Mouse (Mus musculus) adrenal gland, postnatal 36 days (tissue): ENCODE data around the gene Kcnc4. TPM values are rescaled to one million over a fixed set of nuclear protein-coding genes. Genes with fewer than 3 reads are reported as not detected.

Experiments
- total RNA-seq, 2 experiments: library from RNA; stranded (reverse); gene quantifications; 2 replicates each; pipeline ENCODE4 v1.2.3; 2021

Kcnc4 gene
- total RNA-seq, 2 experiments from 2014 or later: 5.1 to 10.5 TPM

Other genes with a start within 250 kb of the Kcnc4 start
- under 1 TPM; 0.23 to 0.66 TPM for gene Cym, start 237.8 kb downstream of the Kcnc4 start, total RNA-seq
- gene A630076J17Rik, start 228.9 kb downstream of the Kcnc4 start, total RNA-seq: not detected
- 1 to 10 TPM; 1.1 to 1.7 TPM for gene Prok1, start 219.8 kb downstream of the Kcnc4 start, total RNA-seq
- gene Lamtor5, start 180.7 kb downstream of the Kcnc4 start, total RNA-seq: 10 to 100 TPM; 83.2 to 87.6 TPM
- under 1 TPM; 0.23 to 0.63 TPM for gene Slc16a4, start 168.3 kb downstream of the Kcnc4 start, total RNA-seq
- gene Rbm15, start 125.9 kb downstream of the Kcnc4 start, total RNA-seq: 10 to 100 TPM; 36.5 to 40.8 TPM
- gene Slc6a17, start 58.5 kb upstream of the Kcnc4 start, total RNA-seq: 10 to 100 TPM in 1 of 2 experiments, 1 to 10 TPM in 1; 2.5 to 10.7 TPM
- not detected for gene Ubl4b, start 95.5 kb upstream of the Kcnc4 start, total RNA-seq
- not detected for gene Alx3, start 135.5 kb upstream of the Kcnc4 start, total RNA-seq
- not detected for gene Gm10961, start 171.8 kb upstream of the Kcnc4 start, total RNA-seq
- gene Strip1, start 172.1 kb upstream of the Kcnc4 start, total RNA-seq: 10 to 100 TPM; 31.1 to 33.5 TPM
- 100 to 1,000 TPM; 230 to 232 TPM for gene Ahcyl1, start 237.0 kb upstream of the Kcnc4 start, total RNA-seq